Mouse (Mus musculus): ENCODE measurements around the gene Angptl2. TPM values are rescaled to one million over a fixed set of nuclear protein-coding genes. Genes with fewer than 3 reads are reported as not detected.

Gene Angptl2
- polyA plus RNA-seq, 1 experiment: not detected

- no peak for TF ChIP-seq TAL1 (IDR thresholded peaks at IDR 0.05; ENCODE audit: low read length)
- no peak for TF ChIP-seq GATA1 (IDR thresholded peaks at IDR 0.05; ENCODE audit: low read length)
- Histone ChIP-seq H3K36me3 (ENCODE audit: control insufficient read depth) (no peaks in the 10 kb centered on the region), H3K9me3 (ENCODE audit: control insufficient read depth, low read length) (no peaks in the 10 kb centered on the region), H3K4me3 (replicated peaks) (no peak overlapping the region), H3K4me1 (ENCODE audit: control insufficient read depth) (no peaks in the 10 kb centered on the region), H3K27me3 (ENCODE audit: control insufficient read depth) (no peaks in the 10 kb centered on the region)
Observed at GRCm38 (mm10) chr2:33187874-33188273, 28.0 kb upstream of the Angptl2 start.

- no peak overlapping the region for H3K4me3 ChIP-seq (replicated peaks)
- no peaks in the 10 kb centered on the region for H3K27me3 ChIP-seq (ENCODE audit: control insufficient read depth)
- TF ChIP-seq GATA1 (IDR thresholded peaks at IDR 0.05; ENCODE audit: low read length): no peak
- no peak for TF ChIP-seq TAL1 (IDR thresholded peaks at IDR 0.05; ENCODE audit: low read length)
- no peaks in the 10 kb centered on the region for H3K36me3 ChIP-seq (ENCODE audit: control insufficient read depth)
- H3K4me1 ChIP-seq (ENCODE audit: control insufficient read depth): no peaks in the 10 kb centered on the region
- no peaks in the 10 kb centered on the region for H3K9me3 ChIP-seq (ENCODE audit: control insufficient read depth, low read length)
Observed at GRCm38 (mm10) chr2:33188925-33189670, 26.8 kb upstream of the Angptl2 start.

GRCm38 (mm10) chr2:33189976-33190375 is 25.9 kb upstream of the Angptl2 start:
- Histone ChIP-seq H3K4me1 (ENCODE audit: control insufficient read depth) (no peaks in the 10 kb centered on the region), H3K9me3 (ENCODE audit: control insufficient read depth, low read length) (no peaks in the 10 kb centered on the region), H3K36me3 (ENCODE audit: control insufficient read depth) (no peaks in the 10 kb centered on the region), H3K4me3 (replicated peaks) (no peak overlapping the region), H3K27me3 (ENCODE audit: control insufficient read depth) (no peaks in the 10 kb centered on the region)
- TF ChIP-seq TAL1 (IDR thresholded peaks at IDR 0.05; ENCODE audit: low read length) (no peak), GATA1 (IDR thresholded peaks at IDR 0.05; ENCODE audit: low read length) (no peak)

- TF ChIP-seq TAL1 (IDR thresholded peaks at IDR 0.05; ENCODE audit: low read length) (no peak), GATA1 (IDR thresholded peaks at IDR 0.05; ENCODE audit: low read length) (no peak)
- Histone ChIP-seq H3K36me3 (ENCODE audit: control insufficient read depth) (no peaks in the 10 kb centered on the region), H3K27me3 (ENCODE audit: control insufficient read depth) (no peaks in the 10 kb centered on the region)
Observed at GRCm38 (mm10) chr2:33200368-33201068, 15.4 kb upstream of the Angptl2 start.

GRCm38 (mm10) chr2:33203284-33203683 is 12.6 kb upstream of the Angptl2 start:
- TF ChIP-seq GATA1 (IDR thresholded peaks at IDR 0.05; ENCODE audit: low read length) (no peak), TAL1 (IDR thresholded peaks at IDR 0.05; ENCODE audit: low read length) (no peak)
- no peaks in the 10 kb centered on the region for H3K27me3 ChIP-seq (ENCODE audit: control insufficient read depth)

More at GRCm38 (mm10) chr2:33200368-33201068, 15.4 kb upstream of the Angptl2 start:
- Histone ChIP-seq H3K4me3 (replicated peaks) (no peak overlapping the region), H3K4me1 (ENCODE audit: control insufficient read depth) (peaks cover 2% of the 10 kb centered on the region; the same call in 1 of the 2 replicates), H3K9me3 (ENCODE audit: control insufficient read depth, low read length) (no peaks in the 10 kb centered on the region)

GRCm38 (mm10) chr2:33204980-33205379 is 10.9 kb upstream of the Angptl2 start:
- no peak overlapping the region for H3K4me3 ChIP-seq (replicated peaks)
- H3K36me3 ChIP-seq (ENCODE audit: control insufficient read depth): no peaks in the 10 kb centered on the region
- no peak for TF ChIP-seq TAL1 (IDR thresholded peaks at IDR 0.05; ENCODE audit: low read length)
- no peak for TF ChIP-seq GATA1 (IDR thresholded peaks at IDR 0.05; ENCODE audit: low read length)
- H3K4me1 ChIP-seq (ENCODE audit: control insufficient read depth): peaks cover 2% of the 10 kb centered on the region; the same call in 1 of the 2 replicates
- no peaks in the 10 kb centered on the region for H3K27me3 ChIP-seq (ENCODE audit: control insufficient read depth)
- H3K9me3 ChIP-seq (ENCODE audit: control insufficient read depth, low read length): no peaks in the 10 kb centered on the region

More at GRCm38 (mm10) chr2:33203284-33203683, 12.6 kb upstream of the Angptl2 start:
- H3K4me1 ChIP-seq (ENCODE audit: control insufficient read depth): peaks cover 2% of the 10 kb centered on the region; the same call in 1 of the 2 replicates
- no peaks in the 10 kb centered on the region for H3K36me3 ChIP-seq (ENCODE audit: control insufficient read depth)
- H3K4me3 ChIP-seq (replicated peaks): no peak overlapping the region
- H3K9me3 ChIP-seq (ENCODE audit: control insufficient read depth, low read length): no peaks in the 10 kb centered on the region

GRCm38 (mm10) chr2:33205939-33206525 is 9.8 kb upstream of the Angptl2 start:
- H3K36me3 ChIP-seq (ENCODE audit: control insufficient read depth): no peaks in the 10 kb centered on the region
- H3K27me3 ChIP-seq (ENCODE audit: control insufficient read depth): no peaks in the 10 kb centered on the region
- TF ChIP-seq GATA1 (IDR thresholded peaks at IDR 0.05; ENCODE audit: low read length): no peak
- TF ChIP-seq TAL1 (IDR thresholded peaks at IDR 0.05; ENCODE audit: low read length): no peak
- peaks cover 2% of the 10 kb centered on the region; the same call in 1 of the 2 replicates for H3K4me1 ChIP-seq (ENCODE audit: control insufficient read depth)
- H3K9me3 ChIP-seq (ENCODE audit: control insufficient read depth, low read length): no peaks in the 10 kb centered on the region
- H3K4me3 ChIP-seq (replicated peaks): no peak overlapping the region

GRCm38 (mm10) chr2:33207069-33207468 is 8.8 kb upstream of the Angptl2 start:
- H3K4me1 ChIP-seq (ENCODE audit: control insufficient read depth): peaks cover 2% of the 10 kb centered on the region; the same call in 1 of the 2 replicates
- TF ChIP-seq TAL1 (IDR thresholded peaks at IDR 0.05; ENCODE audit: low read length) (no peak), GATA1 (IDR thresholded peaks at IDR 0.05; ENCODE audit: low read length) (no peak)
- H3K36me3 ChIP-seq (ENCODE audit: control insufficient read depth): no peaks in the 10 kb centered on the region
- no peaks in the 10 kb centered on the region for H3K27me3 ChIP-seq (ENCODE audit: control insufficient read depth)
- no peak overlapping the region for H3K4me3 ChIP-seq (replicated peaks)
- H3K9me3 ChIP-seq (ENCODE audit: control insufficient read depth, low read length): no peaks in the 10 kb centered on the region

- Histone ChIP-seq H3K36me3 (ENCODE audit: control insufficient read depth) (no peaks in the 10 kb centered on the region), H3K27me3 (ENCODE audit: control insufficient read depth) (no peaks in the 10 kb centered on the region), H3K9me3 (ENCODE audit: control insufficient read depth, low read length) (no peaks in the 10 kb centered on the region), H3K4me1 (ENCODE audit: control insufficient read depth) (peaks cover 2% of the 10 kb centered on the region; the same call in 1 of the 2 replicates), H3K4me3 (replicated peaks) (no peak overlapping the region)
- TF ChIP-seq GATA1 (IDR thresholded peaks at IDR 0.05; ENCODE audit: low read length): no peak
- TF ChIP-seq TAL1 (IDR thresholded peaks at IDR 0.05; ENCODE audit: low read length): no peak
Observed at GRCm38 (mm10) chr2:33208134-33208533, 7.7 kb upstream of the Angptl2 start.

Measured in erythroblast, embryonic 14.5 days (primary cell).